19 mouse cellular contexts compared by ENCODE assay signal in the genomic region with DNA sequence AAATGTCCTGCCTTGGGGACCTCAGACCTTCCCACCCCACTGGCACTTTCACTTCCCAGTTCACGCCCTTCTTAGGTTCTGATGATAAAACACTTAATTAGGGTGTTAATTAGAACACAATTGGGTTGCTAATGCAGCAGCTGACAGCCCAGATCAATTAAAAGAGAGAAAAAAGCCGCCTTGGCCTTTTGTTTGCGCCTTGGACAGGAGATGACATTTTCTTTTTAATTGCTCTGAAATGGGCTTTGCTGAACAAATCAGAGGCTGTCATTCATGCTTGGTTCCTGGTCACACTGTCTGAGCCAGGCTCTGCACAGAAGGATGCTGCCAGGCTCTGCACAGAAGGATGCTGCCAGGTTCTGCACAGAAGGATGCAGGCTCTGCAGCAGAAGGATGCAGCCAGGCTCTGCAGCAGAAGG. TPM values are rescaled to one million over a fixed set of nuclear protein-coding genes. Genes with fewer than 3 reads are reported as not detected.
DNase-seq lines count a peak whose midpoint lies in the region; ATAC-seq lines count a peak whose summit lies in the region.
"Had no signal": no experiment of that assay in that cellular context is flagged by ENCODE, and none has a peak within 500 bp of the region (broad histone marks: within the 10 kb centered on the region; RNA-seq: fewer than 3 reads in every experiment).

No protein-coding gene starts in this region.

- no peak overlapping the region for H3K27ac ChIP-seq in embryonic facial prominence, embryonic 14.5 days (replicated peaks; ENCODE audit: low read depth, low read length)
- H3K27ac ChIP-seq in embryonic facial prominence, embryonic 10.5 days (replicated peaks), result no peak overlapping the region
- H3K27ac ChIP-seq in forebrain, embryonic 13.5 days, result peak overlapping the region; percentile 40
- peak overlapping the region; percentile 55; the same call in 1 of the 2 replicates for H3K27ac ChIP-seq in midbrain, embryonic 14.5 days (replicated peaks; ENCODE audit: low read depth, low read length)
- H3K27ac ChIP-seq: heart, embryonic 10.5 days; limb, embryonic 13.5 days; macrophage had no signal

- H3K4me2 ChIP-seq in embryonic facial prominence, embryonic 14.5 days (ENCODE audit: low read depth, low read length), result no peak overlapping the region
- H3K4me2 ChIP-seq in forebrain, embryonic 13.5 days, result peak overlapping the region; percentile 8; the same call in 1 of the 2 replicates
- H3K4me2 ChIP-seq in midbrain, embryonic 14.5 days (ENCODE audit: low read length), result no peak overlapping the region
- H3K4me2 ChIP-seq: limb, embryonic 13.5 days had no signal

- H3K27me3 ChIP-seq in embryonic facial prominence, embryonic 14.5 days (replicated peaks; ENCODE audit: control insufficient read depth, insufficient read depth, low read length), result peaks cover 39% of the 10 kb centered on the region
- peaks cover 76% of the 10 kb centered on the region for H3K27me3 ChIP-seq in embryonic facial prominence, embryonic 10.5 days (replicated peaks; ENCODE audit: low read depth, poor library complexity, severe bottlenecking)
- H3K27me3 ChIP-seq in forebrain, embryonic 13.5 days, result peaks cover 64% of the 10 kb centered on the region
- no peaks in the 10 kb centered on the region for H3K27me3 ChIP-seq in midbrain, embryonic 14.5 days (ENCODE audit: control insufficient read depth, insufficient read depth, low read length)

- DNase-seq in embryonic facial prominence, embryonic 14.5 days (ENCODE audit: low spot score), result peak; percentile 13
- no peak for DNase-seq in embryonic facial prominence, embryonic 10.5 days (ENCODE audit: low spot score)
- DNase-seq in A20 (ENCODE audit: low read depth, low spot score), result peak; percentile 11
- peak; percentile 66 for DNase-seq in midbrain, embryonic 14.5 days
- no peak for DNase-seq in adrenal gland, adult 2 months
- no peak for DNase-seq in heart, adult 11 months
- DNase-seq: heart, postnatal 4 days; kidney, adult 8-10 months; liver, postnatal 0 days had no signal

- H3K4me1 ChIP-seq in embryonic facial prominence, embryonic 14.5 days (ENCODE audit: control insufficient read depth, insufficient read depth, low read length), result no peaks in the 10 kb centered on the region
- peaks cover 45% of the 10 kb centered on the region for H3K4me1 ChIP-seq in embryonic facial prominence, embryonic 10.5 days
- peaks cover 60% of the 10 kb centered on the region for H3K4me1 ChIP-seq in forebrain, embryonic 13.5 days
- peaks cover 56% of the 10 kb centered on the region for H3K4me1 ChIP-seq in midbrain, embryonic 14.5 days (ENCODE audit: control insufficient read depth, insufficient read depth, low read length)
- H3K4me1 ChIP-seq: limb, embryonic 13.5 days had no signal

- H3K9ac ChIP-seq in embryonic facial prominence, embryonic 14.5 days (ENCODE audit: low read depth, low read length), result no peak overlapping the region
- peak overlapping the region; percentile 51 for H3K9ac ChIP-seq in forebrain, embryonic 13.5 days
- H3K9ac ChIP-seq in midbrain, embryonic 14.5 days (replicated peaks; ENCODE audit: low read length), result no peak overlapping the region
- H3K9ac ChIP-seq: limb, embryonic 13.5 days; liver, postnatal 0 days had no signal

- 23% methylated on average over 3 of the region's 3 CpGs for WGBS in embryonic facial prominence, embryonic 14.5 days
- WGBS in embryonic facial prominence, embryonic 10.5 days, result 19% methylated on average over 3 of the region's 3 CpGs
- 7% methylated on average over 3 of the region's 3 CpGs for WGBS in forebrain, embryonic 13.5 days
- WGBS in midbrain, embryonic 14.5 days, result 18% methylated on average over 3 of the region's 3 CpGs

- no peak overlapping the region for H3K4me3 ChIP-seq in embryonic facial prominence, embryonic 14.5 days (ENCODE audit: low read depth, low read length)
- no peak overlapping the region for H3K4me3 ChIP-seq in embryonic facial prominence, embryonic 10.5 days
- no peak overlapping the region for H3K4me3 ChIP-seq in forebrain, embryonic 13.5 days
- no peak overlapping the region for H3K4me3 ChIP-seq in midbrain, embryonic 14.5 days (replicated peaks; ENCODE audit: low read depth, low read length)
- H3K4me3 ChIP-seq: heart, embryonic 10.5 days; limb, embryonic 13.5 days; myocyte had no signal

- H3K9me3 ChIP-seq in embryonic facial prominence, embryonic 14.5 days (ENCODE audit: control insufficient read depth, low read length), result no peaks in the 10 kb centered on the region
- H3K9me3 ChIP-seq in embryonic facial prominence, embryonic 10.5 days, result no peaks in the 10 kb centered on the region
- no peaks in the 10 kb centered on the region for H3K9me3 ChIP-seq in forebrain, embryonic 13.5 days (replicated peaks)
- no peaks in the 10 kb centered on the region for H3K9me3 ChIP-seq in midbrain, embryonic 14.5 days (ENCODE audit: control insufficient read depth, low read length)
- H3K9me3 ChIP-seq: heart, embryonic 10.5 days; limb, embryonic 13.5 days had no signal

- ATAC-seq in embryonic facial prominence, embryonic 14.5 days (ENCODE audit: low read depth), result no peak
- peak; percentile 89 for ATAC-seq in forebrain, embryonic 13.5 days
- no peak; the same call in 1 of the 2 replicates for ATAC-seq in midbrain, embryonic 14.5 days (ENCODE audit: low FRiP score, low TSS enrichment)
- no peak for ATAC-seq in erythroid progenitor cell, adult 5-6 weeks (replicated peaks; ENCODE audit: low FRiP score, poor library complexity, severe bottlenecking)
- ATAC-seq: liver, postnatal 0 days had no signal

- H3K36me3 ChIP-seq in embryonic facial prominence, embryonic 14.5 days (ENCODE audit: control insufficient read depth, insufficient read depth, low read length), result no peaks in the 10 kb centered on the region
- H3K36me3 ChIP-seq in embryonic facial prominence, embryonic 10.5 days (replicated peaks), result no peaks in the 10 kb centered on the region
- H3K36me3 ChIP-seq in forebrain, embryonic 13.5 days (ENCODE audit: poor library complexity, severe bottlenecking), result no peaks in the 10 kb centered on the region
- H3K36me3 ChIP-seq in midbrain, embryonic 14.5 days (ENCODE audit: control insufficient read depth, insufficient read depth, low read length), result no peaks in the 10 kb centered on the region
- H3K36me3 ChIP-seq: heart, embryonic 10.5 days; limb, embryonic 13.5 days had no signal

RNA-seq across cellular contexts. Expression of gene Pla2g2c, which starts 35.5 kb away (rescaled TPM):
- 0.17 and 0.61 TPM in 2 replicates for polyA plus RNA-seq in embryonic facial prominence, embryonic 14.5 days (2014; fragmentation: Nextera tagmentation; extraction: Ambion mirVana)
- 0.52 and 0.65 TPM in 2 replicates for polyA plus RNA-seq in embryonic facial prominence, embryonic 10.5 days (2016; fragmentation: Nextera tagmentation; extraction: Ambion mirVana)
- polyA plus RNA-seq in forebrain, embryonic 13.5 days (2015; fragmentation: Nextera tagmentation; extraction: Ambion mirVana), result 0.15 and 0.55 TPM in 2 replicates
- 0.83 and 0.94 TPM in 2 replicates for polyA plus RNA-seq in midbrain, embryonic 14.5 days (2014; fragmentation: Nextera tagmentation; extraction: Ambion mirVana)
- total RNA-seq in erythroid progenitor cell, adult 5-6 weeks (2015; ENCODE audit: low replicate concordance), result not detected in 2 replicates
- not detected in 2 replicates for total RNA-seq in erythroid progenitor cell, adult 5-6 weeks (2017; ENCODE audit: low replicate concordance)
- under 1 TPM in 1 of 2 experiments, not detected in 1; 0.24 TPM for total RNA-seq in adrenal gland, adult 2 months (2021)
- 0.30 and 0.32 TPM in 2 replicates for polyA plus RNA-seq in adrenal gland, adult 2 months (2012; rRNA removed)
- total RNA-seq: common myeloid progenitor, adult 5-6 weeks; gastrocnemius, adult 8-10 months; heart, postnatal 4 days; MEL had no signal
- polyA plus RNA-seq: C2C12; liver, postnatal 0 days; macrophage; myocyte had no signal

RNA-seq across cellular contexts. Expression of gene Ubxn10, which starts 47.9 kb away (rescaled TPM):
- 2.2 and 4.7 TPM in 2 replicates for polyA plus RNA-seq in embryonic facial prominence, embryonic 14.5 days (2014; fragmentation: Nextera tagmentation; extraction: Ambion mirVana)
- polyA plus RNA-seq in embryonic facial prominence, embryonic 10.5 days (2016; fragmentation: Nextera tagmentation; extraction: Ambion mirVana), result 1.3 and 1.4 TPM in 2 replicates
- 2.3 and 2.4 TPM in 2 replicates for polyA plus RNA-seq in forebrain, embryonic 13.5 days (2015; fragmentation: Nextera tagmentation; extraction: Ambion mirVana)
- 3.0 and 3.9 TPM in 2 replicates for polyA plus RNA-seq in midbrain, embryonic 14.5 days (2014; fragmentation: Nextera tagmentation; extraction: Ambion mirVana)
- not detected in 2 replicates for total RNA-seq in erythroid progenitor cell, adult 5-6 weeks (2015; ENCODE audit: low replicate concordance)
- total RNA-seq in erythroid progenitor cell, adult 5-6 weeks (2017; ENCODE audit: low replicate concordance), result not detected in 2 replicates
- 1 to 10 TPM in 1 of 2 experiments, under 1 TPM in 1; 0.52 to 1.6 TPM for total RNA-seq in adrenal gland, adult 2 months (2021)
- polyA plus RNA-seq in adrenal gland, adult 2 months (2012; rRNA removed), result 1.9 and 2.0 TPM in 2 replicates
- total RNA-seq: common myeloid progenitor, adult 5-6 weeks; MEL had no signal
- polyA plus RNA-seq: C2C12, macrophage, myocyte had no signal

RNA-seq across cellular contexts. Expression of gene Vwa5b1, which starts 53.4 kb away (rescaled TPM):
- polyA plus RNA-seq in embryonic facial prominence, embryonic 14.5 days (2014; fragmentation: Nextera tagmentation; extraction: Ambion mirVana), result 0.08 and 0.30 TPM in 2 replicates
- polyA plus RNA-seq in embryonic facial prominence, embryonic 10.5 days (2016; fragmentation: Nextera tagmentation; extraction: Ambion mirVana), result 0.10 and 0.14 TPM in 2 replicates
- 0.68 and 0.82 TPM in 2 replicates for polyA plus RNA-seq in forebrain, embryonic 13.5 days (2015; fragmentation: Nextera tagmentation; extraction: Ambion mirVana)
- 1.2 and 1.6 TPM in 2 replicates for polyA plus RNA-seq in midbrain, embryonic 14.5 days (2014; fragmentation: Nextera tagmentation; extraction: Ambion mirVana)
- total RNA-seq in erythroid progenitor cell, adult 5-6 weeks (2015; ENCODE audit: low replicate concordance), result not detected in 2 replicates
- not detected in 2 replicates for total RNA-seq in erythroid progenitor cell, adult 5-6 weeks (2017; ENCODE audit: low replicate concordance)
- total RNA-seq in adrenal gland, adult 2 months (2021), result not detected
- not detected in 2 replicates for polyA plus RNA-seq in adrenal gland, adult 2 months (2012; rRNA removed)
- total RNA-seq: common myeloid progenitor, adult 5-6 weeks; gastrocnemius, adult 8-10 months; heart, postnatal 4 days; MEL had no signal
- polyA plus RNA-seq: C2C12; limb, embryonic 13.5 days; liver, postnatal 0 days; macrophage; myocyte had no signal

Comparison
In these comparisons a context has a peak if more than half of its experiments do, and no peak if none do; other contexts are left out.
1. DNase-seq: peak in embryonic facial prominence, embryonic 14.5 days (single experiment), A20 (single experiment) and midbrain, embryonic 14.5 days (single experiment); none in embryonic facial prominence, embryonic 10.5 days (single experiment), adrenal gland, adult 2 months (single experiment) and heart, adult 11 months (single experiment).
2. H3K27ac ChIP-seq: peak in forebrain, embryonic 13.5 days (single experiment) and midbrain, embryonic 14.5 days (single experiment); none in embryonic facial prominence, embryonic 14.5 days (single experiment) and embryonic facial prominence, embryonic 10.5 days (single experiment).